Mouse (Mus musculus) limb, embryonic 11.5 days (tissue): ENCODE results near the gene Fstl3. TPM values are rescaled to one million over a fixed set of nuclear protein-coding genes. Genes with fewer than 3 reads are reported as not detected.
"Not testable (repeated sequence)": the region's sequence is repeated elsewhere in the genome, so short reads cannot be mapped to it uniquely, and the experiment has no call there.

ENCODE experiments used
- ATAC-seq: fragments of 200-750 bp; cut with Nextera tagmentation; 2 replicates; pipeline ENCODE4 v1.8.0; 2017; ENCODE audit warnings: low read depth; ENCODE audit not compliant: insufficient number of reproducible peaks, low FRiP score, low TSS enrichment
- DNase-seq: peaks from one replicate; pipeline ENCODE4 v3.0.0-alpha.2; 2015; ENCODE audit warnings: low spot score
- H3K27ac ChIP-seq: fragments of 300-500 bp; sonication (generic); replicated peaks from 2 replicates; pipeline ENCODE4 v1.5.1; 2014; ENCODE audit warnings: low read depth, mild to moderate bottlenecking, low read length
- H3K27me3 ChIP-seq: fragments of 300-500 bp; sonication (generic); 2 replicates; pipeline ENCODE4 v1.6.1; 2014; ENCODE audit warnings: mild to moderate bottlenecking, low read length, mixed read lengths; ENCODE audit not compliant: control insufficient read depth, insufficient read depth
- H3K36me3 ChIP-seq: fragments of 300-500 bp; sonication (generic); 2 replicates; pipeline ENCODE4 v1.6.1; 2014; ENCODE audit warnings: mild to moderate bottlenecking, low read length, moderate library complexity, mixed read lengths; ENCODE audit not compliant: control insufficient read depth, insufficient read depth
- H3K4me1 ChIP-seq: fragments of 300-500 bp; sonication (generic); 2 replicates; pipeline ENCODE4 v1.6.1; 2014; ENCODE audit warnings: low read length, mixed read lengths; ENCODE audit not compliant: control insufficient read depth, insufficient read depth
- H3K4me2 ChIP-seq: fragments of 300-500 bp; sonication (generic); 2 replicates; pipeline ENCODE4 v1.6.1; 2014; ENCODE audit warnings: low read depth, mild to moderate bottlenecking, moderate library complexity; ENCODE audit not compliant: severe bottlenecking
- H3K4me3 ChIP-seq: fragments of 300-500 bp; sonication (generic); 2 replicates; pipeline ENCODE4 v1.5.1; 2014; ENCODE audit warnings: low read depth, low read length
- H3K9ac ChIP-seq: fragments of 300-500 bp; sonication (generic); 2 replicates; pipeline ENCODE4 v1.6.1; 2014; ENCODE audit warnings: mild to moderate bottlenecking, low read length
- H3K9me3 ChIP-seq: fragments of 300-500 bp; sonication (generic); 2 replicates; pipeline ENCODE4 v1.6.1; 2016; ENCODE audit warnings: low read length; ENCODE audit not compliant: control insufficient read depth
- WGBS: fragments of 180-500 bp; shearing (Covaris S2); extraction: QIAGEN DNeasy Blood & Tissue Kit; methylation state at CpG from one replicate; pipeline ENCODE4 v1.1.7; 2014; 5-methylcytosine and 5-hydroxymethylcytosine counted together
- polyA plus RNA-seq: library from polyadenylated mRNA; unstranded; fragments of >200 nt; fragmentation: Nextera tagmentation; extraction: Ambion mirVana; gene quantifications from 2 replicates; pipeline ENCODE4 v1.2.1, GENCODE M21; 2014

Fstl3 gene
- polyA plus RNA-seq, 1 experiment from 2014 or later: 1.8 TPM

- Histone ChIP-seq H3K9ac (peak within 1 kb of the TSS; percentile 23; the same call in 1 of the 2 replicates), H3K4me3 (peak within 1 kb of the TSS; percentile 21), H3K9me3 (no peaks in the 10 kb centered on the region), H3K36me3 (peaks cover 19% of the 10 kb centered on the region), H3K27me3 (no peaks in the 10 kb centered on the region), H3K4me2 (peak within 1 kb of the TSS; percentile 62), H3K27ac (no peak within 1 kb of the TSS; the same call in 1 of the 2 replicates), H3K4me1 (peaks cover 8% of the 10 kb centered on the region; the same call in 1 of the 2 replicates)
- DNase-seq (peak; percentile 80), ATAC-seq (peak; percentile 69; the same call in 1 of the 2 replicates)
- WGBS: under 1% methylated on average over 36 of the region's 36 CpGs
Measured at GRCm38 (mm10) chr10:79754856-79755516, 22.1 kb upstream of the Fstl3 start, which contains the start of gene Fgf22. Fgf22 (plus strand) TSS chr10:79755076.

DNA sequence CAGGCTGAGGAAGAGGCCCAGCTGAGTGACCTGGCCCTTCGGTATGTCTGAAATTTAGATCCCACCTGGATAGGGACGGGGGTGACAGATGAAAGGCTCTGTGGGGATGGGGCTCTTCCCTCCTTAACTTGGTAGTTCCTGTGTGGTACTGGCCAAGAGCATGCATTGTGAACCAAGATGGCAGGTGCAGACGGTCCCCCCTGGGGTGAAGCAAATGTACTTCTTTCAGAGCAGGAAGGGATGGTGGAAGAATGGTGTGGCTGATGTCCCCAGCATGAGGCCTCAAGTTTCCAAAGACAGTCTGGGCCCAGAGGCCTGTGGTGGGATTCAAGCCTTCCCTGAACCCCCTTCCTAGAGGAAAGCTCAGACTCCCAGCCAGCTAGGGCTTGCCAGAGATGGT is 21.2 kb upstream of the Fstl3 start:
- no peak overlapping the region for H3K4me2 ChIP-seq
- no peaks in the 10 kb centered on the region for H3K9me3 ChIP-seq
- H3K4me1 ChIP-seq: peaks cover 8% of the 10 kb centered on the region; the same call in 1 of the 2 replicates
- peaks cover 23% of the 10 kb centered on the region for H3K36me3 ChIP-seq
- no peak overlapping the region for H3K4me3 ChIP-seq
- 76% methylated on average over 3 of the region's 3 CpGs for WGBS
- H3K9ac ChIP-seq: no peak overlapping the region
- H3K27ac ChIP-seq: no peak overlapping the region
- H3K27me3 ChIP-seq: no peaks in the 10 kb centered on the region
- no peak for ATAC-seq
- no peak for DNase-seq

DNA sequence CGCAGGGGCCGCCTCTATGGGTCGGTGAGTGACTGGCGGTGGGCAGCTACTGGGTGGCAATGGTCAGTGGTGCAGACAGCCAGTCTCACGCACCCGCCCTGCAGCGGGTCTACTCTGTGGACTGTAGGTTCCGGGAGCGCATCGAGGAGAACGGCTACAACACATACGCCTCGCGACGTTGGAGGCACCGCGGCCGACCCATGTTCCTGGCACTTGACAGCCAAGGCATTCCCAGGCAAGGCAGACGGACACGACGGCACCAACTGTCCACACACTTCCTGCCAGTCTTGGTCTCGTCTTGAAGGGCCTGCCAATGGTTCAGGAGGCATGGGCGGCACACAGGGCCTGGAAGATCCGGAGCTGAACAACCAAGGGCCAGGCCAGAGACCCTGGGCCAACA is 20.4 kb upstream of the Fstl3 start:
- WGBS: 93% methylated on average over 24 of the region's 24 CpGs
- no peak for DNase-seq
- H3K9ac ChIP-seq: no peak overlapping the region
- no peak overlapping the region for H3K4me2 ChIP-seq
- peaks cover 31% of the 10 kb centered on the region for H3K36me3 ChIP-seq
- no peaks in the 10 kb centered on the region for H3K9me3 ChIP-seq
- H3K27ac ChIP-seq: no peak overlapping the region
- no peak overlapping the region for H3K4me3 ChIP-seq
- no peaks in the 10 kb centered on the region for H3K27me3 ChIP-seq
- ATAC-seq: no peak
- H3K4me1 ChIP-seq: peaks cover 8% of the 10 kb centered on the region; the same call in 1 of the 2 replicates

DNA sequence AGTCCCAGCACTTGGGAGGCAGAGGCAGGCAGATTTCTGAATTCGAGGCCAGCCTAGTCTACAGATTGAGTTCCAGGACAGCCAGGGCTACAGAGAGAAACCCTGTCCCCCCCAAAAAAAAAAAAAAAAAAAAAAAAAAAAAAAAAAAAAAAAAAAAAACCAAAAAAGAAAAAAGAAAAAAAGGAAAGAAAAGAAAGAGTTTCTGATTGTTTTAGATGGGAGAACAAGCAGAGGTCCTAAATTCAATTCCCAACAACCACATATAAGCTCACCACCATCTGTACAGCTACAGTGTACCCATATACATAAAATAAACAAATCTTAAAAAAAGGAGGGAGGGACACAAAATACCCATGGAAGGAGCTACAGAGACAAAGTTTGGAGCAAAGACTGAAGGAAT is 17.4 kb upstream of the Fstl3 start:
- WGBS: 90% methylated on average over 1 of the region's 1 CpGs
- H3K27me3 ChIP-seq, H3K4me1 ChIP-seq, H3K4me2 ChIP-seq, H3K27ac ChIP-seq, H3K9me3 ChIP-seq, H3K4me3 ChIP-seq, DNase-seq, ATAC-seq, H3K9ac ChIP-seq: not testable (repeated sequence)
- peaks cover 43% of the 10 kb centered on the region for H3K36me3 ChIP-seq

GRCm38 (mm10) chr10:79760603-79761143 is 16.4 kb upstream of the Fstl3 start:
- ATAC-seq (no peak), DNase-seq (no peak)
- H3K4me2 ChIP-seq: no peak overlapping the region
- H3K27ac ChIP-seq: no peak overlapping the region
- peaks cover 7% of the 10 kb centered on the region for H3K4me1 ChIP-seq
- 94% methylated on average over 11 of the region's 11 CpGs for WGBS
- H3K36me3 ChIP-seq: peaks cover 43% of the 10 kb centered on the region
- H3K9ac ChIP-seq: no peak overlapping the region
- no peak overlapping the region for H3K4me3 ChIP-seq
- no peaks in the 10 kb centered on the region for H3K9me3 ChIP-seq
- no peaks in the 10 kb centered on the region for H3K27me3 ChIP-seq

DNA sequence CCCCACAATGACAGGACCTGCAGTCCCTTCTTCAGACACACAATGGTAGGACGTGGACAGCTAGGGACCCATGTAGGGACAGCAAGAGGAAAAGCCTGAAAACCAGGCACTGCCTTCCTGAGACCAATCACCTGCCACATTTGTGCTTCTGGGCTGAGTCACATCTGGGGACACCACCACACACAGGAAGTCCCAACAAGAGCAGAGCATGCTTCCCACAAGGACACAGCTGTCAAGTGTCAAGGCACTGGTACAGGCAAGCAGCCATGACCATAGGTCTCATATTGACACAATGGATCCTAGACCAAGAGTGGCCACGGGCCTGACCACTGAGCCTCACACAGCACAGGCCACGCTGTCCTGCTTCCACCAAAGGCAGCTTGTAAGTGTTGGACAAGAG is 14.2 kb upstream of the Fstl3 start:
- Histone ChIP-seq H3K4me1 (peaks cover 12% of the 10 kb centered on the region), H3K9me3 (no peaks in the 10 kb centered on the region), H3K27ac (no peak overlapping the region), H3K4me2 (no peak overlapping the region), H3K27me3 (no peaks in the 10 kb centered on the region), H3K36me3 (peaks cover 35% of the 10 kb centered on the region), H3K9ac (no peak overlapping the region), H3K4me3 (no peak overlapping the region)
- DNase-seq (no peak), ATAC-seq (no peak)
- WGBS: 89% methylated on average over 3 of the region's 3 CpGs

- Histone ChIP-seq H3K4me1 (peaks cover 14% of the 10 kb centered on the region), H3K4me2 (no peak overlapping the region), H3K27ac (no peak overlapping the region), H3K9me3 (no peaks in the 10 kb centered on the region), H3K36me3 (peaks cover 26% of the 10 kb centered on the region), H3K27me3 (no peaks in the 10 kb centered on the region), H3K4me3 (no peak overlapping the region), H3K9ac (no peak overlapping the region)
- no peak for ATAC-seq
- no peak for DNase-seq
- WGBS: 78% methylated on average over 7 of the region's 7 CpGs
Measured at GRCm38 (mm10) chr10:79764234-79764633, 12.8 kb upstream of the Fstl3 start.

DNA sequence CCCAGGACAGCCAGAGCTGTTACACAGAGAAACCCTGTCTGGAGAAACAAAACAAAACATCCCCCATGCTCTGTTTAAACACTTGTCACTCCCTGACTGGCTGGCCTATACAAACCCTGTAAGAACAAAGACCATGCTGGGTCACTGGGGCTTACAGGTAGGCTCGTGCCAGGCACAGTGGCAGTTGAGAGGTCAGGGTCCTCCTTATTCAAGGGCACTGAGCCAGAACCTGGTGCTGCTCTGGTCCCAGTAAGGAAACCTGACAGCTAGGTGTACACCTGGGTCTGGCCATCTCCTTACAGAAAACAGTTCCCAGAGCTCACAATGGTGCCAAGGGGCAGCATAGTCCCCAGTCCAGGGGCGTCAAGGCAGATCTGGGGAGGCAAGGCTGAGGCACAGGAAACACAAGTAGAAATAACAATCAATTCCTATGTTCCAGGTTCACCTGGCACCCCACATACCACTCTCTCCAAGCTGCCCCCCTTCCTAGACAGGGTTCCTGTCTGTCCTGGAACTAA is 11.8 kb upstream of the Fstl3 start:
- Histone ChIP-seq H3K27me3 (no peaks in the 10 kb centered on the region), H3K4me1 (peaks cover 14% of the 10 kb centered on the region), H3K4me3 (peak overlapping the region; percentile 87), H3K36me3 (peaks cover 24% of the 10 kb centered on the region), H3K4me2 (peak overlapping the region; percentile 90), H3K27ac (no peak overlapping the region), H3K9me3 (no peaks in the 10 kb centered on the region), H3K9ac (no peak overlapping the region; the same call in 1 of the 2 replicates)
- DNase-seq (no peak), ATAC-seq (no peak)
- WGBS: 90% methylated on average over 2 of the region's 2 CpGs
